Mouse (Mus musculus): ENCODE results near the gene Lypd5. TPM values are rescaled to one million over a fixed set of nuclear protein-coding genes. Genes with fewer than 3 reads are reported as not detected.
A peak's percentile ranks its signal among the peaks of the same experiment; 100 is the strongest.

Gene Lypd5
- total and polyA plus RNA-seq, 2 experiments, result not detected

DNA sequence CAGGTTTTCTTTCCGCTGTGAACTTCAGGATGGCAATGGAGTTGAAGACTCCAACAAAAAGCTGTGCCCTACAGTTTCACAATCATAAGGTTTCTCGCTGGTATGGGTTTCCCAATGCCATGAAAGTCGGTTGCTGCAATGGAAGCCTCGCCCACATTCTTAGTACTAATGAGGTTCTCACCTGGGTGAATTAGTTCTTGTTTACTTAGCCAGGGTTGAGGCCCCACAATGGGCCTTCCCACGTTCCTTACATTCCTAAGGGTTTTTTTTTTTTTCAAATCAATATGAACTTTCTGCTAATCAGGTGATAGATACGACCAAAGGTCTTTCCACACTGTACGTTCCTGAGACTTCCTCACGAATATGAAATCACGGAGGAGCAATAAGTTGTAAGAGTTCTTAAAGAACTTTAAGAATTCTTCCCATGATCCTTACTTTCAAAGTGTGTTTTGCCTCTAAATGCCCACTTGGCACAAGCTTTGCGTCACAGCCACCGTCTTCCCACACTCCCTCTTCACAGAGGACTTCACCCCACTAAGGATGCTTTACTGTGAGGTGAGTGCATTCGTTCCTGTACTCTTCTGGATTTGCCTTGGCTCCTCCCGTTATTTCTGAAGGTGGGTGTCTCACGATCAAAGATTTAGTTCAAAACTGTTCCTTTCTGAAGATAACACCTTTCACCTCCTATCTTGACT lies 21.6 kb upstream of the Lypd5 start:
- 72% methylated on average over 14 of the region's 14 CpGs for WGBS
- no peaks in the 10 kb centered on the region for H3K79me2 ChIP-seq (ENCODE audit: control insufficient read depth, insufficient read depth, low read length)
- no peak for TF ChIP-seq CTCF (IDR thresholded peaks at IDR 0.05; ENCODE audit: low read depth, low read length)
- TF ChIP-seq POLR2A (IDR thresholded peaks at IDR 0.05; ENCODE audit: extremely low read depth, insufficient read depth, low read length), result no peak
- H3K9ac ChIP-seq (ENCODE audit: low read depth, low read length), result no peak overlapping the region
- no peaks in the 10 kb centered on the region for H3K4me1 ChIP-seq (ENCODE audit: control insufficient read depth, insufficient read depth, low read length)
- peaks cover 5% of the 10 kb centered on the region; the same call in 1 of the 2 replicates for H3K27me3 ChIP-seq (ENCODE audit: control insufficient read depth, insufficient read depth, low read length)
- no peak overlapping the region for H3K27ac ChIP-seq (replicated peaks; ENCODE audit: insufficient read depth, low read depth, low read length)
- no peak overlapping the region for H3K4me3 ChIP-seq (ENCODE audit: insufficient read depth, low read depth, low read length)
- H3K36me3 ChIP-seq (ENCODE audit: control insufficient read depth, insufficient read depth, low read length), result no peaks in the 10 kb centered on the region
- no peak for DNase-seq (ENCODE audit: extremely low read depth, low read depth, low spot score)

- no peak within 1 kb of the TSS for H3K27ac ChIP-seq (replicated peaks; ENCODE audit: insufficient read depth, low read depth, low read length)
- H3K4me1 ChIP-seq (ENCODE audit: control insufficient read depth, insufficient read depth, low read length), result no peaks in the 10 kb centered on the region
- no peaks in the 10 kb centered on the region for H3K36me3 ChIP-seq (ENCODE audit: control insufficient read depth, insufficient read depth, low read length)
- H3K9ac ChIP-seq (ENCODE audit: low read depth, low read length), result no peak within 1 kb of the TSS
- no peak for TF ChIP-seq CTCF (IDR thresholded peaks at IDR 0.05; ENCODE audit: low read depth, low read length)
- no peak for TF ChIP-seq POLR2A (IDR thresholded peaks at IDR 0.05; ENCODE audit: extremely low read depth, insufficient read depth, low read length)
- no peak within 1 kb of the TSS for H3K4me3 ChIP-seq (ENCODE audit: insufficient read depth, low read depth, low read length)
- WGBS, result 35% methylated on average over 49 of the region's 49 CpGs
- H3K79me2 ChIP-seq (ENCODE audit: control insufficient read depth, insufficient read depth, low read length), result no peaks in the 10 kb centered on the region
- DNase-seq (ENCODE audit: extremely low read depth, low read depth, low spot score), result no peak
- H3K27me3 ChIP-seq (ENCODE audit: control insufficient read depth, insufficient read depth, low read length), result peaks cover 6% of the 10 kb centered on the region; the same call in 1 of the 2 replicates
Observed at GRCm38 (mm10) chr7:24333304-24333986, 15.6 kb upstream of the Lypd5 start, which contains the start of gene Tescl. Tescl (minus strand) TSS chr7:24333936.

DNA sequence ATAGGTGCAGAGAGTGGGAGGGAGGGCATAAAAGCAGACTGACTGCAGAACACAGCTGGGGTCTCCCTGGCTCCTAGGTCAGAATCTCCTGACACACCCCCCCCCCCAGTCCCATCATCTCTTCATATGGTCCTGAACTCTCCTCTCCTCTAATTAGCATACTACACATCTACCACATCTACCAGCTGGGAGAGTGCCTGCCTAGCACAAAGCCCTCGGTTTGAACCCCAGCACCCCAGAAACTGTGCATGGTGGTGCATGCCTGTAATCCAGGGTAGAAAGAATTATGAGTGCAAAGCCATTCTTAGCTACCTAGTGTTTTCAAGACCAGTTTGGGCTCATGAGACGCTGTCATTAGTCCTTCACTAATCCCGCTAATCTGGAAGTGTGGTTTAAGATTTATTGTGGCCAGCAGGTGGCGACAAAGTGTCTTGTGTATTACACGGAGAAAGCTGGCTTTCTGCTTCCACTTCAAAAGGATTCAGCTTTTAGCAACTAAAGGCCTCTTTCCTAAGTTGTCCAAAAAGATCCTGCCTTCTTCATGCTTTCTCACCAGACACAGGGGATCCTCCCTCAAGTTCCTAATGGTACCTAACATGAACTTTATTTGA lies 13.2 kb upstream of the Lypd5 start:
- DNase-seq (ENCODE audit: extremely low read depth, low read depth, low spot score), result peak; percentile 49
- 14% methylated on average over 5 of the region's 5 CpGs for WGBS
- no peak for TF ChIP-seq POLR2A (IDR thresholded peaks at IDR 0.05; ENCODE audit: extremely low read depth, insufficient read depth, low read length)
- TF ChIP-seq CTCF (IDR thresholded peaks at IDR 0.05; ENCODE audit: low read depth, low read length), result peak; percentile 25; the same call in 1 of the 2 replicates

GRCm38 (mm10) chr7:24338241-24338640 lies 10.8 kb upstream of the Lypd5 start:
- DNase-seq (ENCODE audit: extremely low read depth, low read depth, low spot score), result no peak
- Histone ChIP-seq H3K4me1 (ENCODE audit: control insufficient read depth, insufficient read depth, low read length) (no peaks in the 10 kb centered on the region), H3K79me2 (ENCODE audit: control insufficient read depth, insufficient read depth, low read length) (no peaks in the 10 kb centered on the region), H3K27me3 (ENCODE audit: control insufficient read depth, insufficient read depth, low read length) (peaks cover 5% of the 10 kb centered on the region; the same call in 1 of the 2 replicates), H3K4me3 (ENCODE audit: insufficient read depth, low read depth, low read length) (no peak overlapping the region), H3K9ac (ENCODE audit: low read depth, low read length) (no peak overlapping the region), H3K27ac (replicated peaks; ENCODE audit: insufficient read depth, low read depth, low read length) (no peak overlapping the region), H3K36me3 (ENCODE audit: control insufficient read depth, insufficient read depth, low read length) (no peaks in the 10 kb centered on the region)
- whole genome bisulfite sequencing, result 42% methylated on average over 2 of the region's 2 CpGs
- no peak for TF ChIP-seq POLR2A (IDR thresholded peaks at IDR 0.05; ENCODE audit: extremely low read depth, insufficient read depth, low read length)
- peak; percentile 11; the same call in 1 of the 2 replicates for TF ChIP-seq CTCF (IDR thresholded peaks at IDR 0.05; ENCODE audit: low read depth, low read length)

More for the DNA sequence above, 13.2 kb upstream of the Lypd5 start:
- H3K79me2 ChIP-seq (ENCODE audit: control insufficient read depth, insufficient read depth, low read length), result no peaks in the 10 kb centered on the region
- H3K27me3 ChIP-seq (ENCODE audit: control insufficient read depth, insufficient read depth, low read length), result peaks cover 6% of the 10 kb centered on the region; the same call in 1 of the 2 replicates
- no peaks in the 10 kb centered on the region for H3K4me1 ChIP-seq (ENCODE audit: control insufficient read depth, insufficient read depth, low read length)
- H3K36me3 ChIP-seq (ENCODE audit: control insufficient read depth, insufficient read depth, low read length), result no peaks in the 10 kb centered on the region
- H3K4me3 ChIP-seq (ENCODE audit: insufficient read depth, low read depth, low read length), result no peak overlapping the region
- H3K27ac ChIP-seq (replicated peaks; ENCODE audit: insufficient read depth, low read depth, low read length), result no peak overlapping the region
- H3K9ac ChIP-seq (ENCODE audit: low read depth, low read length), result no peak overlapping the region

GRCm38 (mm10) chr7:24343701-24344272 lies 5.2 kb upstream of the Lypd5 start:
- Histone ChIP-seq H3K9ac (ENCODE audit: low read depth, low read length) (no peak overlapping the region), H3K4me3 (ENCODE audit: insufficient read depth, low read depth, low read length) (no peak overlapping the region), H3K79me2 (ENCODE audit: control insufficient read depth, insufficient read depth, low read length) (no peaks in the 10 kb centered on the region), H3K27ac (replicated peaks; ENCODE audit: insufficient read depth, low read depth, low read length) (no peak overlapping the region), H3K36me3 (ENCODE audit: control insufficient read depth, insufficient read depth, low read length) (no peaks in the 10 kb centered on the region), H3K4me1 (ENCODE audit: control insufficient read depth, insufficient read depth, low read length) (no peaks in the 10 kb centered on the region), H3K27me3 (ENCODE audit: control insufficient read depth, insufficient read depth, low read length) (no peaks in the 10 kb centered on the region)
- no peak for TF ChIP-seq CTCF (IDR thresholded peaks at IDR 0.05; ENCODE audit: low read depth, low read length)
- TF ChIP-seq POLR2A (IDR thresholded peaks at IDR 0.05; ENCODE audit: extremely low read depth, insufficient read depth, low read length), result no peak
- 72% methylated on average over 7 of the region's 7 CpGs for WGBS
- DNase-seq (ENCODE audit: extremely low read depth, low read depth, low spot score), result no peak
